Mouse (Mus musculus): ENCODE results near the gene Ndufaf2.

Ndufaf2 gene

DNA sequence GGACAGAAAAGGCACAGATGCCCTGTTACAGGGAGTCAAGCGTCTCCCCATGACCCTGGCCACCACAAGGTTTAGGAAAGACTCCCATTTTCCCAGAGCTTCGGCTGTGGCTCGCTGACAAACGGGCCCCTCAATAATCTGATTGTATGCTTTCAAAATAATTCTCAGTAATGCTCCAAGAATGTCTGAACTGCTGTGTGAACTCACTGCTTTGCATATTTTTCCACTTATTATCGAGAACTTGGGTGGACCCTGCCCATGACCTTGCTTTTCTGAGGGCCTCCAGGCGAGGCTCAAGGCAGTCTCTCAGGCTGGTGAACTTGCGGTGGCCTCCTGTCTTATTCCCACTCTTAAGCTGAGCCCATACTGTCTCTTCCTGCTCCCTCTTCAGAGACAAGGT, 193.8 kb downstream of the Ndufaf2 start:
- in situ Hi-C loops (cut with MboI, MseI), result no loop called here

DNA sequence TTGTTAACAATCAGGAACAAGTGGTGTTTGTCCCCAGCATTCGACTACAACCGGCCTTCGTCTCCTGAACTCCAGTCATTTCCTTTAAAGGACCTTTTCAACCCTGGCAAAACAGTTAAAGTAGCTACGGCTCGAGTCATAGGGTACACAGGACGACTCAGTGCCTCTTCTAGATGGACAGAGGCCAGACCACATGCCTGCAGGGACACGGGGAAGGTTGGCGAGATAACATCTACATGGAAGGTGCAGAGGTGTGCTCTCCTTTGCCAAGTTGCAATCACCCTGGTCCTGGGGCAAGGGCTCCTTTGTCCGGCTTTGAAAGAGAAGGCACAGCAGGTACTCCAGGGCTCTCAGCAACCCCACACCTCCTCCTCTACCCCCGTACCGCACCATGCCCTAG, 195.0 kb downstream of the Ndufaf2 start:
- in situ Hi-C loops (cut with MboI, MseI), result no loop called here

DNA sequence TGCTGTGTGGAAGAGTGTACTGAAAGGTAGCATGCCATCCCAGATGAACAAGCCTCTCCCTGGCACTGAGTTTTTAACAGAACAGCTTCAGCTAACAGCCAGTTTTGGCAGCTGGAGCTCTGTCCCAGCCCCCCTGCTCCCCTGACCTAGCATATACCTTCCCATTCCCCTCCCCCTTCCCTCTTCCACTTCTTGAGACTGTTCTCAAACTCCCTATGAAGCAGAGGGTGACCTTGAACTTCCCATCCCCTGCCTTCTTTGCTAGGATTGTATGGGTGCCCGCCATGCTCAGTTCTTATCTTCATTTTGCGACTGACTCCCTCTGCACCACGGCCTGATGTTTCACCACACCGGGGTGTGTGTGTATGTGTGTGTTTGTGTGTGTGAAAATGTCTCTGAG, 195.7 kb downstream of the Ndufaf2 start:
- in situ Hi-C loops (cut with MboI, MseI), result no loop called here

DNA sequence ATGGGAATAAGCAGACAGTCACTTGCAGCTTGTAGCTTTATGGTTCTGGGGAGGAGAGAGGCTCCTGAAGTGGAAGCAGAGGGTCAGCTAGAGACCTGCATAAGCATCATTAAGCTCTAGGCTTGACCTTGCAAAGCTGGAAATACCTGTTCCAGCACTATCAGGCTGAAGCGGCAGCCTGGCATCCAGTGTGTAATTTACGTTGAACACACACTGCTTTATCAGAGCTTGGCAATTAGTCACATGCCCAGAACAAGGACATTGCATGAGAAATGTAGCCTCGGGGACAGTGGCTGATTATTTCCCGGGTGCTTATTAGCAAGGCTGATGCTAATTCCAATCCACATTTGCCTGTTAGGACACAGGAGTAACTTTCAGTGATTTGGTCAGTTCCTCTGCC, 196.5 kb downstream of the Ndufaf2 start:
- in situ Hi-C loops (cut with MboI, MseI), result no loop called here

DNA sequence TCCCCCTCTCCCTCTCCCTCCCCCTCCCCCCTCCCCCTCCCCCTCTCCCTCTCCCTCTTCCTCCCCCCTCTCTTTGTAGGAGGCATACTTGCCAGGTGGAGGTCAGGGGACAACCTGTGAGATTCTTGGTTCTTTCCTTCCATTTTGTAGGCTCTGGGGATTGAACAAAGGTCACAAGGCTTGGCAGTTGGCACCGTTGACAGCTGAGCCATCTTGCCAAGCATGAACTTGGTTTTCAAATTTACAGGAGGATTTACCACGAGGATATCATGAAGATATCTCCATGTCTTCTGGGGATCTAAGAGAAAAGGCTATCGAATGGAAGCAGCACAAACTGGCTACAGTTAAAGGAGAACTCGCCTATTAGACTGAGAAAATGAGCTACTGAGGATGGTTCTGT, 196.9 kb downstream of the Ndufaf2 start:
- in situ Hi-C loops (cut with MboI, MseI), result no loop called here

DNA sequence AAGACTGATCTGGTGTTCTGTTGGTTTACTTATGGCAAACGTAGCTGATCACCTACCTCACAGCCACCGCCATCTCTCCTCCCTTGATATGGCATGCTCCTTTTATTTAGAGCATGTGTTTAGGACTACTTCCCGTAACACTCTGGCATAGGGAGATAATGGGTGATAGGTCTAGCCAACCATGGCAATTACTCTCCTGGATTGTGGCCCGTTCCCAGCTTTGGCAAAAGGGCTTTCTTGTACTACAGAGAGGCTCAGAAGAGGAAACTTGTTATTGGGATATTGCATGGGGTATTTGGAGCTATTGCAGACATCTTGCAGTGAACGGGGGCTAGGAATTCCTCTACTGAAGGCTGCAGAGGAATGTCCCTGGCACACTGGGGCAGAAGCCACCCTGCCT, 197.9 kb downstream of the Ndufaf2 start:
- in situ Hi-C loops (cut with MboI, MseI), result no loop called here

DNA sequence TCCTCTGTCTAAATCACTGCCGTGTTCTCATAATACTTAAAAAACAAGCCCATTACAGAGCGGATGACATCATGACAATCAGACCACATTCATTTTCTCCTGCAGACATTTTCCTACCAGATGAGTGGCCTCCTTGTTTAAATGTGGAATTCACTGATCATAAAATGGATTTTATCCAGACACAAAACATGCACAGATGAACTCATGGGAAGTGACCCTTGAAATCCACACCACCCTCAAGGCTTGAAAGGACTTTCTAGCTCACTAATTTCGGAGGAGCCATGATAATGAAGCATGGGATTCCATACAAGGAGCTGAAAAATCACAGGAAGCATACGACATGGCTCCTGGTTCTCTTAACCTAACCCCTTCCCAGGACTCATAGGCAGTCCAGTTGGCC, 198.5 kb downstream of the Ndufaf2 start:
- in situ Hi-C loops (cut with MboI, MseI), result no loop called here

DNA sequence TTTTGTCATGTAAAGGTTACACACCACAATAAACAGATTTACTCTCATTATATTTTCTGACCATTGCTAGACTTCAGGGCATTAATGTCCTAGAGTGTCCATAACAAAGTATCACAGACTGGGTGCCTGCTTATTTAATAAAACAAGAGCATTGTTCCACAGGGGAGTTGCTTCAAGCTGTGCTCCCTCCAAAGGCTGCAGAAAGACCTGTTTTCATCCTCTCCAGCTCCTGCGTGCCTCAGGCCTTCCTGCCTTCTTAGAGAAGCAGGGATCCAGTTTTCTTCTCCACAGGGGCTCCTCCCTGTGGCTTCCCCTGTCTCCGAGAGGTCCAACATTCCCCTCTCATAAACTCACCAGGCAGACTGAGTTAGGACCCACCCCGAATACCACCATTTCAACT, 202.2 kb downstream of the Ndufaf2 start:
- in situ Hi-C loops (cut with MboI, MseI), result no loop called here

DNA sequence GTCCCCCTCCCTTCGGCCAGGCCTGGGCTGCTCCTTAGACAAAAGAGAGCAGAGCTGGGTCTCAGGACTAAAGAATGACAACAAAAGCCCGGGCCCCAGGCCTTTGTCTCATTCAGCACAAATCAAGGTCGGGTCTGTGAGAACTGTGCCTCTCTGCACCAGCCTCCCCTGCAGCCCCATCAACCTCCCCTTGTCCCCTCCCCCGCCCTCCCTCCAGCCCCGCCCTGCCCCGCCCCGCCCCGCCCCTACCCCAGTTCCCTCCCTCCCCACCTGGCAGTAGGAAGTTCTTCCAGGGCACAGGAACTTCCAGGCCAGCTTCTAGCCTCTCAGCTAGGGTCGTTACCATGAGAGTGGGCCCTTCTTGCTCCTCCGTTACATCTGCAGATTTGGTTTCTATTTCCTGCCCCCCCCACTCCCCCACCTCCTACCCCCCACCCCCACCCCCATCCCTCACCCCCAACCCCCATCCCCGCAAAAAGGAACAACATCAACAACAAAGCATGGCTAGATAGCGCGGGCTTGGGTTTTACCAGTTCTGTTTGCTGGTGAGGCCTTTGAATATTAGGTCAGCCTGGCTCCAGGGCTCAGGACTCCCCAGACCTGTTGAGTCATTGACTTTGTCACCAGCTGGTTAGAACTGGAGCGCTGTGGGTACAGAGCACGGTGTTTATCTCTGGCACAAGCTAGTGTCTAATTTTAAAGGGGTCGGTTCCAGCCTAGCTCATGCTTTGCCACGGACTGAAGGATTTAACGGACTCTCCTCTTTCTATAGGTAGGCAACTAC, 202.9 kb downstream of the Ndufaf2 start:
- in situ Hi-C loops (cut with MboI, MseI), result no loop called here

DNA sequence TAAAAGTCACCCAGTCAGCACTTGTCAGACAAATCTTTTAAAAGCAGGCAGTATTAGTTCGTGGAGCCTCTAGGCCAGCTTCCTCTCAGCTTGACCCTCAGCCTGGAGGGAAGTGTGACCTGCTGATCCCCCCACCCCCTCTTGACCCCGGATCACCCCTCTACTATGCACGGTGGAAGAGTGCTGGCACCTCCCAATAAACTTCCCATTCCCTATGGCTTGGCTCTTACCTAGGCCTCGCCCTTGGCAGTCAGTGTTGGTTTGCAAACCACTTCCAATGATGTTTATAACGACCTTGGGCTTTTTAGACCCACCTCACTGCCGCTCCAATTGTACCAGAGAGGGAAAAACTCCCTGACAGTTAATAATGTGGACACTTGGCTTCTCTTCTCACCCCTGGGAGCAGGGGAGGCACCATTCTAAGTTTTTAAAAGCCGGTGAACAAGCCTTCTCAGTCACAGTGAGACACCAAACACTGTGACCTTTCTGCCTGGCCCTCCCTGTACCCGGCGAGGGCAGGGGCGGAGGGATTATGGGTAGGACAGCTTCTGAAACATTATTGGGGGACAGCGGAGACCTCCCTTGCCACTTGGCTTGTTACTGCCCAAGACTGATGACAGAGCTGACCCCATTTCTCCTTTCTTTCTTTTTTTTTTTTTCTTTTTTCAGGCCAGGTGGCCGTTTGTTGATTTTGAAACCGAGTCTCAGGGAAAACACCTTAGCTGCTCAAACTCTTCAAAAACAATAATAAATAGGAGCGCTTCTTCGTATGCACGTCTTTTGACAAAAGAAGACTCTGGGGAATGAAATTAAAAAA, 203.8 kb downstream of the Ndufaf2 start:
- in situ Hi-C loops (cut with MboI, MseI), result no loop called here

DNA sequence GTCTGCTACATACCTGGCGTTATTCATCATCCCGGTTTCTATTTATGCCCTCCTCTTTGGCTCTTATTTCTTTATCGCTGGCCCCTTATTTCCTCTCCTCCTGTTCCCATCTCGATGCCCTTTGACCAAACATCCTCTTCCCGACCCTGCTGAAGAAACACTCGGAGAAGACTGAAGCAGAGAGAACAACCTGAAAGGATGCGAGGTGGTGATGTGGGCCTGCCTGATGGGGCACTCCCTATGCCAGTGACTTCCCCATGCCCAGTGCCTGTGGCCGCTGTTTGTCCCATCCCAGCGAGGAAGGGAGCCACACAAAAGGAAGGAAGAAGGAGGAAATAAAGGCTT, 204.4 kb downstream of the Ndufaf2 start:
- in situ Hi-C loops (cut with MboI, MseI), result no loop called here

All from regulatory T cell (primary cell).